In the genomic region with DNA sequence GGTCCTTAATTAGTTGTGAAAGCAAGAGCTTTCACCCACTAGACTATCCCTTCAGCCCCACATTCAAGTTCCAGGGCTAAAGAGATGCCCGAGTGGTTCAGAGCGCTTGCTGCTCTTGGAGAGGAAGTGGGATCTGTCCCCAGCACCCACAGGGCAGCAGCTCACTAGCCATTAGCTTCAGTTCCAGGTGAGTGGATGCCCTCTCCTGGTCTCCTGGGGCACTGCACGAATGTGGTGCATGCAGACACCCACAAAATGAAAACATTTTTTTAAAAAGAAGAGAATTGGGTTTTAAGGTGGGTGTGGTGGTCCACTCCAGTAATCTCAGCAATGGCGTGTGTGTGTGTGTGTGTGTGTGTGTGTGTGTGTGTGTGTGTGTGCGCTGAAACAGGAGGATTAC, we compare ENCODE assay signal across 16 mouse cellular contexts. TPM values are rescaled to one million over a fixed set of nuclear protein-coding genes. Genes with fewer than 3 reads are reported as not detected.
DNase-seq lines count a peak whose midpoint lies in the region; ATAC-seq and TF ChIP-seq lines count a peak whose summit lies in the region.
"Had no signal": no experiment of that assay in that cellular context is flagged by ENCODE, and none has a peak within 500 bp of the region (broad histone marks: within the 10 kb centered on the region; RNA-seq: fewer than 3 reads in every experiment).

No protein-coding gene starts in this region.

- H3K36me3 ChIP-seq in kidney, postnatal 0 days (ENCODE audit: insufficient read depth, low read length): peaks cover 28% of the 10 kb centered on the region
- peaks cover 72% of the 10 kb centered on the region for H3K36me3 ChIP-seq in kidney, embryonic 15.5 days
- H3K36me3 ChIP-seq in midbrain, postnatal 0 days (ENCODE audit: insufficient read depth, low read length): peaks cover 14% of the 10 kb centered on the region
- H3K36me3 ChIP-seq in midbrain, embryonic 14.5 days (ENCODE audit: control insufficient read depth, insufficient read depth, low read length): peaks cover 47% of the 10 kb centered on the region
- H3K36me3 ChIP-seq in embryonic facial prominence, embryonic 10.5 days (replicated peaks): peaks cover 96% of the 10 kb centered on the region

- peak; percentile 23; the same call in 1 of the 2 replicates for TF ChIP-seq CTCF in kidney, postnatal 0 days (IDR thresholded peaks at IDR 0.05; ENCODE audit: low read depth)
- peak; percentile 32 for TF ChIP-seq CTCF in midbrain, postnatal 0 days (IDR thresholded peaks at IDR 0.05)

- H3K9ac ChIP-seq in kidney, postnatal 0 days (ENCODE audit: low read depth, low read length): no peak overlapping the region
- no peak overlapping the region for H3K9ac ChIP-seq in kidney, embryonic 15.5 days
- H3K9ac ChIP-seq in midbrain, postnatal 0 days (replicated peaks; ENCODE audit: low read length, poor library complexity, severe bottlenecking): no peak overlapping the region
- no peak overlapping the region for H3K9ac ChIP-seq in midbrain, embryonic 14.5 days (replicated peaks; ENCODE audit: low read length)
- H3K9ac ChIP-seq: heart, embryonic 15.5 days; midbrain, embryonic 15.5 days; stomach, embryonic 15.5 days had no signal

- WGBS in kidney, postnatal 0 days: 84% methylated on average over 5 of the region's 5 CpGs
- 72% methylated on average over 5 of the region's 5 CpGs for WGBS in kidney, embryonic 15.5 days
- 85% methylated on average over 5 of the region's 5 CpGs for WGBS in midbrain, postnatal 0 days
- WGBS in midbrain, embryonic 14.5 days: 90% methylated on average over 5 of the region's 5 CpGs
- 82% methylated on average over 5 of the region's 5 CpGs for WGBS in embryonic facial prominence, embryonic 10.5 days

- no peak overlapping the region for H3K27ac ChIP-seq in kidney, postnatal 0 days
- H3K27ac ChIP-seq in kidney, embryonic 15.5 days: no peak overlapping the region
- no peak overlapping the region for H3K27ac ChIP-seq in midbrain, postnatal 0 days (ENCODE audit: low read depth, low read length)
- no peak overlapping the region for H3K27ac ChIP-seq in midbrain, embryonic 14.5 days (replicated peaks; ENCODE audit: low read depth, low read length)
- no peak overlapping the region for H3K27ac ChIP-seq in embryonic facial prominence, embryonic 10.5 days (replicated peaks)
- H3K27ac ChIP-seq: heart, embryonic 15.5 days; midbrain, embryonic 15.5 days; stomach, embryonic 15.5 days had no signal

- H3K9me3 ChIP-seq in kidney, postnatal 0 days (replicated peaks; ENCODE audit: low read length): no peaks in the 10 kb centered on the region
- no peaks in the 10 kb centered on the region for H3K9me3 ChIP-seq in kidney, embryonic 15.5 days (replicated peaks)
- no peaks in the 10 kb centered on the region for H3K9me3 ChIP-seq in midbrain, postnatal 0 days (ENCODE audit: low read length)
- H3K9me3 ChIP-seq in midbrain, embryonic 14.5 days (ENCODE audit: control insufficient read depth, low read length): no peaks in the 10 kb centered on the region
- H3K9me3 ChIP-seq in embryonic facial prominence, embryonic 10.5 days: no peaks in the 10 kb centered on the region
- H3K9me3 ChIP-seq: heart, embryonic 15.5 days; midbrain, embryonic 15.5 days; stomach, embryonic 15.5 days had no signal

- H3K4me1 ChIP-seq in kidney, postnatal 0 days (replicated peaks; ENCODE audit: insufficient read depth, low read length): no peaks in the 10 kb centered on the region
- no peaks in the 10 kb centered on the region for H3K4me1 ChIP-seq in kidney, embryonic 15.5 days
- no peaks in the 10 kb centered on the region for H3K4me1 ChIP-seq in midbrain, postnatal 0 days (ENCODE audit: insufficient read depth, low read length)
- H3K4me1 ChIP-seq in midbrain, embryonic 14.5 days (ENCODE audit: control insufficient read depth, insufficient read depth, low read length): no peaks in the 10 kb centered on the region
- no peaks in the 10 kb centered on the region for H3K4me1 ChIP-seq in embryonic facial prominence, embryonic 10.5 days
- H3K4me1 ChIP-seq: heart, embryonic 15.5 days; midbrain, embryonic 15.5 days; stomach, embryonic 15.5 days had no signal

- H3K4me2 ChIP-seq in kidney, postnatal 0 days (ENCODE audit: low read length): no peak overlapping the region
- H3K4me2 ChIP-seq in kidney, embryonic 15.5 days: no peak overlapping the region
- no peak overlapping the region for H3K4me2 ChIP-seq in midbrain, postnatal 0 days (ENCODE audit: low read depth, low read length, poor library complexity, severe bottlenecking)
- no peak overlapping the region for H3K4me2 ChIP-seq in midbrain, embryonic 14.5 days (ENCODE audit: low read length)
- H3K4me2 ChIP-seq: heart, embryonic 15.5 days; midbrain, embryonic 15.5 days; stomach, embryonic 15.5 days had no signal

- H3K4me3 ChIP-seq in kidney, postnatal 0 days (replicated peaks; ENCODE audit: low read depth, low read length): no peak overlapping the region
- H3K4me3 ChIP-seq in kidney, embryonic 15.5 days (replicated peaks): no peak overlapping the region
- H3K4me3 ChIP-seq in midbrain, postnatal 0 days (ENCODE audit: low read depth, low read length): no peak overlapping the region
- H3K4me3 ChIP-seq in midbrain, embryonic 14.5 days (replicated peaks; ENCODE audit: low read depth, low read length): no peak overlapping the region
- H3K4me3 ChIP-seq in embryonic facial prominence, embryonic 10.5 days: no peak overlapping the region
- H3K4me3 ChIP-seq: heart, embryonic 15.5 days; midbrain, embryonic 15.5 days; stomach, embryonic 15.5 days had no signal

- H3K27me3 ChIP-seq in kidney, postnatal 0 days (ENCODE audit: insufficient read depth, low read length): no peaks in the 10 kb centered on the region
- no peaks in the 10 kb centered on the region for H3K27me3 ChIP-seq in kidney, embryonic 15.5 days
- H3K27me3 ChIP-seq in midbrain, postnatal 0 days (ENCODE audit: insufficient read depth, low read length): no peaks in the 10 kb centered on the region
- no peaks in the 10 kb centered on the region for H3K27me3 ChIP-seq in midbrain, embryonic 14.5 days (ENCODE audit: control insufficient read depth, insufficient read depth, low read length)
- no peaks in the 10 kb centered on the region for H3K27me3 ChIP-seq in embryonic facial prominence, embryonic 10.5 days (replicated peaks; ENCODE audit: low read depth, poor library complexity, severe bottlenecking)
- H3K27me3 ChIP-seq: heart, embryonic 15.5 days; midbrain, embryonic 15.5 days; stomach, embryonic 15.5 days had no signal

- no peak for ATAC-seq in kidney, postnatal 0 days (replicated peaks; ENCODE audit: low FRiP score, low read depth)
- ATAC-seq in kidney, embryonic 15.5 days (replicated peaks; ENCODE audit: low FRiP score): no peak
- ATAC-seq in midbrain, postnatal 0 days (ENCODE audit: low FRiP score): no peak
- no peak for ATAC-seq in midbrain, embryonic 14.5 days (ENCODE audit: low FRiP score, low TSS enrichment)
- ATAC-seq: midbrain, embryonic 15.5 days had no signal

- DNase-seq in kidney, postnatal 0 days (ENCODE audit: low spot score): no peak
- no peak for DNase-seq in midbrain, postnatal 0 days (ENCODE audit: low spot score)
- no peak for DNase-seq in midbrain, embryonic 14.5 days
- DNase-seq in ZHBTc4 (ENCODE audit: low read depth, low spot score): peak; percentile 68
- DNase-seq in urinary bladder, postnatal 25 days (ENCODE audit: low spot score): no peak
- no peak for DNase-seq in embryonic facial prominence, embryonic 10.5 days (ENCODE audit: low spot score)
- DNase-seq: adrenal gland, postnatal 10 days; cerebellum, postnatal 14 days; kidney, adult 18-20 months; left cerebral cortex, postnatal 4 days; lung, adult 18-20 months; right cerebral cortex, postnatal 25 days had no signal

RNA-seq across cellular contexts. Expression of gene Tyw1, which starts 40.7 kb away (rescaled TPM):
- polyA plus RNA-seq in kidney, postnatal 0 days (2015; fragmentation: Nextera tagmentation; extraction: Ambion mirVana): 20.8 and 24.6 TPM in 2 replicates
- 28.0 TPM in 2 replicates for polyA plus RNA-seq in kidney, embryonic 15.5 days (2015; fragmentation: Nextera tagmentation; extraction: Ambion mirVana)
- 18.3 and 21.3 TPM in 2 replicates for total RNA-seq in midbrain, postnatal 0 days (2014; rRNA removed)
- polyA plus RNA-seq in midbrain, postnatal 0 days (2015; fragmentation: Nextera tagmentation; extraction: Ambion mirVana): 16.3 and 18.0 TPM in 2 replicates
- polyA plus RNA-seq in midbrain, embryonic 14.5 days (2014; fragmentation: Nextera tagmentation; extraction: Ambion mirVana): 18.5 and 26.4 TPM in 2 replicates
- 32.8 and 33.2 TPM in 2 replicates for polyA plus RNA-seq in embryonic facial prominence, embryonic 10.5 days (2016; fragmentation: Nextera tagmentation; extraction: Ambion mirVana)

RNA-seq across cellular contexts. Expression of gene Sbds, which starts 40.7 kb away (rescaled TPM):
- polyA plus RNA-seq in kidney, postnatal 0 days (2015; fragmentation: Nextera tagmentation; extraction: Ambion mirVana): 78.5 and 78.6 TPM in 2 replicates
- 73.4 and 75.3 TPM in 2 replicates for polyA plus RNA-seq in kidney, embryonic 15.5 days (2015; fragmentation: Nextera tagmentation; extraction: Ambion mirVana)
- total RNA-seq in midbrain, postnatal 0 days (2014; rRNA removed): 16.6 and 20.3 TPM in 2 replicates
- polyA plus RNA-seq in midbrain, postnatal 0 days (2015; fragmentation: Nextera tagmentation; extraction: Ambion mirVana): 39.8 and 46.4 TPM in 2 replicates
- polyA plus RNA-seq in midbrain, embryonic 14.5 days (2014; fragmentation: Nextera tagmentation; extraction: Ambion mirVana): 44.1 and 56.8 TPM in 2 replicates
- polyA plus RNA-seq in embryonic facial prominence, embryonic 10.5 days (2016; fragmentation: Nextera tagmentation; extraction: Ambion mirVana): 69.9 and 75.6 TPM in 2 replicates
